Mouse (Mus musculus) T-helper 1 cell (primary cell): Measurements from ENCODE around the gene Alg9.
"Not testable (repeated sequence)": the region's sequence is repeated elsewhere in the genome, so short reads cannot be mapped to it uniquely, and the experiment has no call there.

Source experiments
- in situ Hi-C: fragments of 300-600 bp; cut with MboI, MseI; formaldehyde crosslinking; loops from one replicate; pipeline ENCODE4 v1.15.1; 2025; ENCODE audit warnings: high pct_unique_total_duplicates

Gene Alg9

GRCm38 (mm10) chr9:50813796-50814195, 39.0 kb downstream of the Alg9 start:
- in situ Hi-C loops, result no loop called here

- in situ Hi-C loops, result no loop called here
These were observed 40.8 kb downstream of the Alg9 start for GRCm38 (mm10) chr9:50815666-50816065.

GRCm38 (mm10) chr9:50816512-50816911, 41.7 kb downstream of the Alg9 start:
- in situ Hi-C loops, result no loop called here

- in situ Hi-C loops, result no loop called here
These were observed 43.2 kb downstream of the Alg9 start for GRCm38 (mm10) chr9:50818050-50818449.

GRCm38 (mm10) chr9:50819716-50820115, 44.9 kb downstream of the Alg9 start:
- in situ Hi-C loops, result no loop called here

- in situ Hi-C loops, result no loop called here
These were observed 46.8 kb downstream of the Alg9 start for GRCm38 (mm10) chr9:50821651-50822050.

- in situ Hi-C loops, result no loop called here
These were observed 47.4 kb downstream of the Alg9 start for GRCm38 (mm10) chr9:50822216-50822615.

- in situ Hi-C loops, result no loop called here
These were observed 49.1 kb downstream of the Alg9 start for GRCm38 (mm10) chr9:50823779-50824453.

GRCm38 (mm10) chr9:50831514-50831913, 56.7 kb downstream of the Alg9 start:
- in situ Hi-C loops, result no loop called here

GRCm38 (mm10) chr9:50832162-50832561, 57.3 kb downstream of the Alg9 start:
- in situ Hi-C loops, result no loop called here

- in situ Hi-C loops, result not testable (repeated sequence)
These were observed 57.8 kb downstream of the Alg9 start for GRCm38 (mm10) chr9:50832582-50832981.

GRCm38 (mm10) chr9:50833786-50834185, 59.0 kb downstream of the Alg9 start:
- in situ Hi-C loops, result no loop called here

GRCm38 (mm10) chr9:50835068-50835705, 60.4 kb downstream of the Alg9 start:
- in situ Hi-C loops, result no loop called here

GRCm38 (mm10) chr9:50836097-50836496, 61.3 kb downstream of the Alg9 start:
- in situ Hi-C loops, result no loop called here

GRCm38 (mm10) chr9:50841079-50841789, 66.4 kb downstream of the Alg9 start:
- in situ Hi-C loops, result no loop called here

- in situ Hi-C loops, result no loop called here
These were observed 70.3 kb downstream of the Alg9 start, which contains the start of gene Ppp2r1b for GRCm38 (mm10) chr9:50845081-50845480. TSS of gene Ppp2r1b (plus strand) at chr9:50845301.

- in situ Hi-C loops, result no loop called here
These were observed 70.7 kb downstream of the Alg9 start for GRCm38 (mm10) chr9:50845547-50845946.

- in situ Hi-C loops, result no loop called here
These were observed 72.3 kb downstream of the Alg9 start for GRCm38 (mm10) chr9:50847133-50847532.

GRCm38 (mm10) chr9:50847606-50848368, 73.0 kb downstream of the Alg9 start:
- in situ Hi-C loops, result no loop called here

GRCm38 (mm10) chr9:50848821-50849220, 74.0 kb downstream of the Alg9 start:
- in situ Hi-C loops, result no loop called here

- in situ Hi-C loops, result no loop called here
These were observed 74.4 kb downstream of the Alg9 start for GRCm38 (mm10) chr9:50849249-50849648.

GRCm38 (mm10) chr9:50849755-50850154, 74.9 kb downstream of the Alg9 start:
- in situ Hi-C loops, result loop anchor here (5.0 kb wide), 1 partner anchor 163 kb away; no protein-coding TSS in a partner anchor
